Mouse (Mus musculus): ENCODE measurements around the gene Phf1.
"Not testable (repeated sequence)": the region's sequence is repeated elsewhere in the genome, so short reads cannot be mapped to it uniquely, and the experiment has no call there.

DNA sequence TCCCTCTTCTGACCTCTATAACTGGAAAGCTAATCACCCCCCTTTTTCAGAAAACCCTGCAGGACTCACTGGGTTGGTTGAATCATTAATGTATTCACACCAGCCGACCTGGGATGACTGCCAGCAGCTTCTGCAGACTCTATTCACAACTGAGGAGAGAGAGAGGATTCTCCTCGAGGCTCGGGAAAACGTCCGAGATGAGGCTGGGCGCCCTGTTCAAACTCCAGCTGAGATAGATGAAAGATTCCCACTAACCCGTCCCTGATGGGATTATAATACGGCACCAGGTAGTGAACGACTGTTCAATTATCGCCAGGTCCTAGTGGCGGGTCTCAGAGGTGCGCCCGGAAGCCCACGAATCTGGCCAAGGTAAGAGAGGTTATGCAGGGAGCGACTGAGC, 25.3 kb upstream of the Phf1 start:
- not testable (repeated sequence) for TF ChIP-seq TAL1, GATA1 (IDR thresholded peaks at IDR 0.05; ENCODE audit: low read length)
